Mouse (Mus musculus) midbrain, embryonic 16.5 days (tissue): Measurements from ENCODE around the gene Snd1. TPM values are rescaled to one million over a fixed set of nuclear protein-coding genes. Genes with fewer than 3 reads are reported as not detected.

Source experiments
- ATAC-seq: fragments of 200-750 bp; cut with Nextera tagmentation; 2 replicates; pipeline ENCODE4 v1.8.0; 2017; ENCODE audit warnings: moderate TSS enrichment
- H3K27ac ChIP-seq: fragments of 300-500 bp; sonication (generic); 2 replicates; pipeline ENCODE4 v1.5.1; 2014; ENCODE audit warnings: mild to moderate bottlenecking, low read length, mixed read lengths
- H3K27me3 ChIP-seq: fragments of 300-500 bp; sonication (generic); 2 replicates; pipeline ENCODE4 v1.6.1; 2014; ENCODE audit warnings: low read depth, low read length, mixed read lengths; ENCODE audit not compliant: control insufficient read depth, insufficient read depth
- H3K36me3 ChIP-seq: fragments of 300-500 bp; sonication (generic); 2 replicates; pipeline ENCODE4 v1.6.1; 2014; ENCODE audit warnings: mild to moderate bottlenecking, low read length, moderate library complexity, mixed read lengths; ENCODE audit not compliant: control insufficient read depth, insufficient read depth
- H3K4me1 ChIP-seq: fragments of 300-500 bp; sonication (generic); 2 replicates; pipeline ENCODE4 v1.6.1; 2014; ENCODE audit warnings: mild to moderate bottlenecking, low read length, mixed read lengths; ENCODE audit not compliant: control insufficient read depth, insufficient read depth
- H3K4me2 ChIP-seq: fragments of 300-500 bp; sonication (generic); 2 replicates; pipeline ENCODE4 v1.6.1; 2014; ENCODE audit warnings: mild to moderate bottlenecking, low read length, mixed read lengths
- H3K4me3 ChIP-seq: fragments of 300-500 bp; sonication (generic); 2 replicates; pipeline ENCODE4 v1.5.1; 2014; ENCODE audit warnings: low read depth, mild to moderate bottlenecking, low read length, moderate library complexity, mixed read lengths
- H3K9ac ChIP-seq: fragments of 300-500 bp; sonication (generic); 2 replicates; pipeline ENCODE4 v1.6.1; 2014; ENCODE audit warnings: low read depth, low read length, mixed read lengths
- H3K9me3 ChIP-seq: fragments of 300-500 bp; sonication (generic); replicated peaks from 2 replicates; pipeline ENCODE4 v1.6.1; 2014; ENCODE audit warnings: mild to moderate bottlenecking, low read length, mixed read lengths; ENCODE audit not compliant: control insufficient read depth, poor library complexity, severe bottlenecking
- WGBS: fragments of 180-500 bp; shearing (Covaris S2); extraction: QIAGEN DNeasy Blood & Tissue Kit; methylation state at CpG from one replicate; pipeline ENCODE4 v1.1.7; 2014; 5-methylcytosine and 5-hydroxymethylcytosine counted together
- polyA plus RNA-seq: library from polyadenylated mRNA; unstranded; fragments of >200 nt; fragmentation: Nextera tagmentation; extraction: Ambion mirVana; gene quantifications from 2 replicates; pipeline ENCODE4 v1.2.1, GENCODE M21; 2015

Gene Snd1
- polyA plus RNA-seq, 1 experiment from 2014 or later = 82.8 TPM

DNA sequence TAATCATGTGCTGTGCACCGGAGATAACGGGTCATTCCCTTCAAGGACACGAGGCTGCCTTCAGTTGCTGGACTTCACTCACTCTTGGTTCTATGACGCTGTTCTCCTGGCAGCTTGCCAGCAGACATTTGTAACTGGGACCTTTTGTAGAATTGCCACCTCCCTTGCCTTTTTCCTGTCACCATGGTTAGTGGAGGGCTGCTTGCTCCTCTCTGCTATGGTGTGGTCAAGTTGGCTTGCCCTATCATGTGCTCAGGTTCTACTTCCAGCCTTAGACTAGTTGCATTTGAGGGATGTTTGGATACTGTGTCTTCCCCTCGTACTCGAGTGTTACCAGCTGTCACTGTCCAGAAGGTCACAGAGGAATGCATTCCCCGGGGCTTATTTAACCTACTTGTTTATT, 143.8 kb downstream of the Snd1 start:
- peak; percentile 47; the same call in 1 of the 2 replicates for ATAC-seq
- H3K27ac ChIP-seq = no peak overlapping the region
- no peaks in the 10 kb centered on the region for H3K27me3 ChIP-seq
- H3K4me2 ChIP-seq = no peak overlapping the region
- WGBS = 42% methylated on average over 7 of the region's 7 CpGs
- no peaks in the 10 kb centered on the region for H3K36me3 ChIP-seq
- peaks cover 18% of the 10 kb centered on the region for H3K4me1 ChIP-seq
- no peaks in the 10 kb centered on the region for H3K9me3 ChIP-seq
- H3K4me3 ChIP-seq = no peak overlapping the region
- no peak overlapping the region for H3K9ac ChIP-seq

DNA sequence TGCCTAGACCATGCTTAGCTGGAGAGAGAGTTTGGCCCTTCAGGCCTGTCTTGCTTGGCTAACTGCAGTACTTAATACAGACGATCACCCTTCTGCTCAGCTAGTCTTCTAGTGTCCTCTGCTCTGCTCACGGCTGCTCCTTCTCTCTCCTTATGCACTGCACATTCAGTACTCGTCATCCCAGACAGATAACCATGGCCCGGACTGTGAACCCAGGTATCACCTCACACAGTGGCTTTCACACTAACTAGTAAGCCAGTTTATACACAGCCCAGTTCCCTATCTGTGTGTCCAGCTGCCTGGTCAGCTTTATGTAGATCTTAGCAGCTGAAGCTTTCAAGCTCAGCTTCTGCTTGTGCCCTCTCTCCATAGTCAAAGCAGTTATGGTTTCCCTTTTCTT, 146.5 kb downstream of the Snd1 start:
- no peaks in the 10 kb centered on the region for H3K9me3 ChIP-seq
- no peaks in the 10 kb centered on the region for H3K36me3 ChIP-seq
- H3K9ac ChIP-seq = no peak overlapping the region
- no peaks in the 10 kb centered on the region for H3K27me3 ChIP-seq
- H3K4me2 ChIP-seq = no peak overlapping the region
- peaks cover 18% of the 10 kb centered on the region for H3K4me1 ChIP-seq
- 87% methylated on average over 4 of the region's 4 CpGs for WGBS
- H3K27ac ChIP-seq = no peak overlapping the region
- H3K4me3 ChIP-seq = no peak overlapping the region
- no peak for ATAC-seq

DNA sequence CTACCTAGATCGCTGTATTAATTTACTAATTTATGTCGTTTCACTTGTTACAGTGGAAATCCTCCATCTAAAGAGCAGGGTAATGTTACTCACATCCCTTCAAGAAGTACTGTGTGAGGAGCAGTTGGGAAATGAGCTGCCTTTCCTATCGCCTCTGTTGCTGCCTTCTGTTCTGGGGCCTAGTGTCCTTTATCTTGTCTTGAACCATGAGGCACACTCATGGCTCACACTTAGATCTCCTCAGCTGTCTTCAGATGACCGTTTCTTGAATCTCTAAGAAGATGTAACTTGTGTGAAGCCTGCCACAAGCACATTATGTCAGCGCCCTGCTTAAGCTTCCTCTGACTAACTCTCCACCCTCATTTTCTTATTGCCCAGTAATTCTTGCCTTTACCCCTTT, 147.0 kb downstream of the Snd1 start:
- no peak for ATAC-seq
- WGBS = 94% methylated on average over 5 of the region's 5 CpGs

DNA sequence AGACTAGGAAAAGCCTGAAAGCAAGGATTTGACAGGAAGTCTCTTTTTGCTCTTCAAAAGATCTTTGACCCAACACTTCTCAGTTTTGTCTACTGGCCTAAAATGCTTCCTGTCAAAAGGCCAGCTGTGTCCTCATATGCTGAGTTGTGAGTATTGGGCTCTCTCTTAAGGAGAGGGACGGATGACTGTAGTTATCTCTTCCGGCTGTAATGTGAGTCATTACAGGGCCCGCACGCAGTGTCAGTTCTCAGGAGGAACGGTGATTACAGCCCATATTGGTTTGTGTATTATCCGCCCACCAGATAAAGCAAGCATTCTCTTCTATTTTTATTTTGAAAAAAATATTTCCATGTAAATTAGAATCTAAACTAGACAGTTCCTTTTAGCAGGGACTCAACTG, 147.6 kb downstream of the Snd1 start:
- WGBS = 92% methylated on average over 6 of the region's 6 CpGs
- H3K36me3 ChIP-seq = no peaks in the 10 kb centered on the region
- H3K9me3 ChIP-seq = no peaks in the 10 kb centered on the region
- no peak overlapping the region for H3K4me3 ChIP-seq
- no peak overlapping the region for H3K27ac ChIP-seq
- H3K9ac ChIP-seq = no peak overlapping the region
- no peak overlapping the region for H3K4me2 ChIP-seq
- H3K27me3 ChIP-seq = no peaks in the 10 kb centered on the region
- H3K4me1 ChIP-seq = peaks cover 18% of the 10 kb centered on the region
- ATAC-seq = no peak

More for the DNA sequence above, 147.0 kb downstream of the Snd1 start:
- no peak overlapping the region for H3K4me3 ChIP-seq
- H3K4me2 ChIP-seq = no peak overlapping the region
- no peaks in the 10 kb centered on the region for H3K36me3 ChIP-seq
- no peaks in the 10 kb centered on the region for H3K9me3 ChIP-seq
- H3K9ac ChIP-seq = no peak overlapping the region
- H3K27me3 ChIP-seq = no peaks in the 10 kb centered on the region
- no peak overlapping the region for H3K27ac ChIP-seq
- H3K4me1 ChIP-seq = peaks cover 18% of the 10 kb centered on the region

DNA sequence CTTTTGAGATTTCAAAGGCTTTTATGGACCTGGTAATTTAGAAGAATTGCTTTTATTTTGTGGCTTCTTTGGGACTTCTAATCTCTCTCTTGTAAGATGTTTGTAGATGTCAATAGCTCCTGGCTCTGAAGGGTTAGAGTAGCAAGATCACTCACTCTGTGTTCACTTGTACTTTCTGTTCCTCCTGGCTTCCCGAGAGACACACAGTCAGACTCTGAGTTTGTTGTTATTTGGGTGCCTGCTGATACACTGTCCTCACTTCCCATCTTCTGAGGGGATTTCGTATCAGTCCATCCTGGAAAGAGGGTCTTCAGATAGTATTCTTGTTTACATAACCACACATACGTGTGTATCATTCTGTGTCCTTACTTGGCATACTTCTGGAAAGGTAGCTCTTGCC, 148.0 kb downstream of the Snd1 start:
- Histone ChIP-seq H3K4me1 (peaks cover 18% of the 10 kb centered on the region), H3K36me3 (no peaks in the 10 kb centered on the region), H3K9me3 (no peaks in the 10 kb centered on the region), H3K4me2 (no peak overlapping the region), H3K27me3 (no peaks in the 10 kb centered on the region), H3K27ac (no peak overlapping the region), H3K9ac (no peak overlapping the region), H3K4me3 (no peak overlapping the region)
- ATAC-seq = no peak
- WGBS = 93% methylated on average over 3 of the region's 3 CpGs

DNA sequence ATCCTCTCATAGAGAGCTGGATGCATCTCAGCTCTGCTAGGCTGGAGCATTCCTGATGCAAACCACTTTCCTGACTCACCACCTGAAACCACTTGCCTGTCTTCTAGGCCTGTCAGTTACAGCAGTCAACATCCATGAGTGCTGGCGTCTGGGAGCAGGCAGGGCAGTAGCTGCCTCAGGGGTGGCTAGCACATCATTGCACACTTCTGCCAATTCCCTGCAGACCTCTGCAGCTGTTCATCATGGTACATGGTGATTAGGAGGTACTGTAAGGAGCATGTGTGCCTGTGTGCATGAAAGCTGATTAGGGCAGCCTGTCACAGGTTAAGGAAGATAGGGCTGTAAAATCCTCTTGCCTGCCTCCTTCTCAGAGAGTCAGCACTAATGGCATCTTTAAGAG, 153.5 kb downstream of the Snd1 start:
- Histone ChIP-seq H3K4me3 (no peak overlapping the region), H3K27me3 (no peaks in the 10 kb centered on the region), H3K4me2 (no peak overlapping the region), H3K4me1 (peaks cover 10% of the 10 kb centered on the region; the same call in 1 of the 2 replicates), H3K9me3 (no peaks in the 10 kb centered on the region), H3K27ac (no peak overlapping the region), H3K9ac (no peak overlapping the region), H3K36me3 (no peaks in the 10 kb centered on the region)
- 35% methylated on average over 1 of the region's 1 CpGs for WGBS
- ATAC-seq = peak; percentile 75

DNA sequence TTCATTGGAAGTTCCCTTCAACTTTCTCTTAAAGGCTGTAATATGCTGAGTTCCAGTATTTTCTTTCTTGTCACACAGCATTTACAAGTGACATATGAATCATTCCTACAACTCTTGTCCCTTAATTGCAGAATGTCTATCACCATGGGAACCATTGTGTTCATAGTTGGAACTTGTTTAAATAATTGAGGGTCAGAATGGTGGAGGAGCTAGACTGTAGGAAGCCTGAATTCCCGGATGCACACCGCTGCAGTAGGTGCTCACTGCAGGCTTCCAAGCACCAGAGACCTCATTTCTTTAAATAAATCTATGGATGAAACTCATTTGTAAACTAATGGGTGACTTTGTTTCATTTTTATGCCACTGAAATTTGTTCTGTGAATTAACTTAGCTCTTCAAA, 154.9 kb downstream of the Snd1 start:
- Histone ChIP-seq H3K4me2 (no peak overlapping the region), H3K9me3 (no peaks in the 10 kb centered on the region), H3K27me3 (no peaks in the 10 kb centered on the region), H3K9ac (no peak overlapping the region), H3K27ac (no peak overlapping the region), H3K4me3 (no peak overlapping the region), H3K4me1 (peaks cover 10% of the 10 kb centered on the region; the same call in 1 of the 2 replicates), H3K36me3 (no peaks in the 10 kb centered on the region)
- no peak for ATAC-seq
- 39% methylated on average over 2 of the region's 2 CpGs for WGBS

DNA sequence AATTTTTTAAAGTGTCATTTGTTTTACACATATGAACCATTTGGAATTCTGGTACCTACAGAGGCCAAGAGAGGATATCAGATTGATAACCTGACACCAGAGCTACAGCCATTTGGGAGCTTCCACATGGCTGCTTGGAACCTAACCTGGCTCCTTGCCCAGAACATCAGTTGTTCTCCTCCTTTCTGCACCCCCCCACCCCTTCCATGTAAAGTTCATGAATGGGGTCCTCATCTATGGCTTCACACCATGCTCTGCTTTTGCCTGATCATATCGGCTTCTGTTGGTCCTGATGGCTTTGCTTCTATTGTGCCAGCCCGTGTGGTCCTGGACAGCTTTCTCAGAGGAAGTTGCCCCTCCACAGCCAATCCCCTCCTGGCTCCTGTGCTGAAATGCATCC, 156.0 kb downstream of the Snd1 start:
- no peak overlapping the region for H3K9ac ChIP-seq
- no peak for ATAC-seq
- H3K27ac ChIP-seq = no peak overlapping the region
- H3K4me3 ChIP-seq = no peak overlapping the region
- H3K9me3 ChIP-seq = no peaks in the 10 kb centered on the region
- no peaks in the 10 kb centered on the region for H3K27me3 ChIP-seq
- no peak overlapping the region for H3K4me2 ChIP-seq
- 79% methylated on average over 2 of the region's 2 CpGs for WGBS
- peaks cover 10% of the 10 kb centered on the region; the same call in 1 of the 2 replicates for H3K4me1 ChIP-seq
- H3K36me3 ChIP-seq = no peaks in the 10 kb centered on the region

DNA sequence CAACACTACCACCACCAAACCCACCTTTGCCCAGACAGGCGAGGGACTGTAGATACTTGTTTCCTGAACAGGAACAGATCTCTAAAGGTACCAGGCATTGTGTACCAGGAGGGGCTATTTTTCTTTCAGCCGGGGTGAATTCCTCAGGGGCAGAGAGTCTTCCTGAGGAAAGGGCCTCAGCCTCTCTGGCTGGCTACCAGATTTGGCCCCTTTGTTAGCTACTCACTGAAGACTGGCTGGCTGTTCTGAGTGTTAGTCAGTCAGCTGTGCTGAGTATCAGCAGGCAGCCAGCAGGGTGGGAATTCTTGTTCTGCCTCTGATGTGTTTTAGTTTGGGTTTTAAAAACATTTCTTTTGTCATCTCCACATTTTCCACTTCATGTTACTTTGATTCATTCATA, 158.2 kb downstream of the Snd1 start:
- Histone ChIP-seq H3K4me3 (no peak overlapping the region), H3K27me3 (no peaks in the 10 kb centered on the region), H3K9me3 (no peaks in the 10 kb centered on the region), H3K9ac (no peak overlapping the region), H3K36me3 (no peaks in the 10 kb centered on the region), H3K4me2 (no peak overlapping the region), H3K27ac (no peak overlapping the region), H3K4me1 (peaks cover 12% of the 10 kb centered on the region; the same call in 1 of the 2 replicates)
- 29% methylated on average over 2 of the region's 2 CpGs for WGBS
- 0 out of 2 replicates have a peak, but pooled peaks have one; percentile 44 for ATAC-seq
